ENCODE assay signal across 8 mouse cellular contexts in the genomic region with DNA sequence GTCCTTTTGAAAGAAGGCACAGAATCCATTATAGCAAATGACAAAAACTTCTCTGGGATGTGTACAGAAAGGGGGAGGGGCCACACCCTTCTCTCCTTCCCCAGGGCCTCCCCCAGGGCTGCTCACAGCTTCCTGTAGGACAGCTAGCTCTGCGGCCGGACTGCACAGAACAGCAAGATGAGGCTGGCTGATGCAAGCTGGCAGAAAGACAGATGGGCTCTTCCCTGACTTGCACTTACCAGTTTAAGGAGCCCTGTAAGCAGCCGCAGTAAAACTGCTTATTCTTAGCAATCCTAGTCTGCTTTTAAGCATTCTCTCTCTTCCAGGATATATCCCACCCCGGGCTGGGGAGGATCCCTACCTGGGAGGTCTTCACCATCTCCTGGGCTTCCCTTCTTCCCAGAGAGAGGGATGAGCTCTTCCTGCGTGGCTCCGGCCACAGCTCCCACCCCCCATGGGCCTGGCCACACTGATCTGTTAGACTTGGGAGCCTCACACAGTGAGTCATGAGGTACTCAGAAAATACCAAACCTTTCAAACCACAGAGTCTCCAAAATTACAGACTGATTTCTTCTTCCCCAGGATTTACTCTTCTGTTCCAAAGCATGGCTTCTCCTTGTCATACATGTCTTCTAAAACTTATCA.
A peak's percentile ranks its signal among the peaks of the same experiment; 100 is the strongest.
DNase-seq lines count a peak whose midpoint lies in the region; ATAC-seq and TF ChIP-seq lines count a peak whose summit lies in the region.

No protein-coding gene starts in this region.

- no peak overlapping the region for H3K4me2 ChIP-seq in forebrain, embryonic 12.5 days
- H3K4me2 ChIP-seq in midbrain, embryonic 15.5 days = no peak overlapping the region

- H3K4me1 ChIP-seq in forebrain, embryonic 10.5 days = peaks cover 20% of the 10 kb centered on the region
- peaks cover 22% of the 10 kb centered on the region for H3K4me1 ChIP-seq in forebrain, embryonic 12.5 days
- peaks cover 27% of the 10 kb centered on the region for H3K4me1 ChIP-seq in midbrain, embryonic 10.5 days
- peaks cover 16% of the 10 kb centered on the region for H3K4me1 ChIP-seq in midbrain, embryonic 15.5 days
- peaks cover 5% of the 10 kb centered on the region for H3K4me1 ChIP-seq in heart, adult 2 months (ENCODE audit: control insufficient read depth, insufficient read depth, low read length)

- ATAC-seq in forebrain, embryonic 12.5 days (ENCODE audit: low FRiP score) = no peak; the same call in 1 of the 2 replicates
- ATAC-seq in midbrain, embryonic 15.5 days (replicated peaks) = no peak
- peak; percentile 29; the same call in 1 of the 2 replicates for ATAC-seq in megakaryocyte progenitor cell, adult 5-6 weeks (replicated peaks; ENCODE audit: poor library complexity)
- ATAC-seq in monocyte, adult 5-6 weeks (replicated peaks; ENCODE audit: insufficient number of reproducible peaks, low FRiP score, low TSS enrichment, poor library complexity, severe bottlenecking) = no peak

- intact Hi-C loops in heart, adult 2 months (cut with DNase I) = no loop called here

- no peaks in the 10 kb centered on the region for H3K79me2 ChIP-seq in heart, adult 2 months (replicated peaks; ENCODE audit: control insufficient read depth, insufficient read depth, low read length)

- H3K27ac ChIP-seq in forebrain, embryonic 10.5 days = peak overlapping the region; percentile 60
- H3K27ac ChIP-seq in forebrain, embryonic 12.5 days = no peak overlapping the region
- H3K27ac ChIP-seq in midbrain, embryonic 10.5 days (replicated peaks) = peak overlapping the region; percentile 71
- no peak overlapping the region for H3K27ac ChIP-seq in midbrain, embryonic 15.5 days
- H3K27ac ChIP-seq in heart, adult 2 months = peak overlapping the region; percentile 43

- no peak for DNase-seq in forebrain, embryonic 10.5 days (ENCODE audit: extremely low spot score, low spot score)
- DNase-seq in midbrain, embryonic 10.5 days (ENCODE audit: low spot score) = no peak
- DNase-seq in heart, adult 2 months = peak; percentile 29 to 44
- DNase-seq in thymus, postnatal 0 days (ENCODE audit: low spot score) = no peak

- WGBS in forebrain, embryonic 10.5 days = 56% methylated on average over 6 of the region's 6 CpGs
- 45% methylated on average over 6 of the region's 6 CpGs for WGBS in forebrain, embryonic 12.5 days
- 55% methylated on average over 6 of the region's 6 CpGs for WGBS in midbrain, embryonic 10.5 days
- 39% methylated on average over 6 of the region's 6 CpGs for WGBS in midbrain, embryonic 15.5 days
- 39% methylated on average over 6 of the region's 6 CpGs for WGBS in heart, adult 2 months

- no peaks in the 10 kb centered on the region for H3K9me3 ChIP-seq in forebrain, embryonic 10.5 days
- no peaks in the 10 kb centered on the region for H3K9me3 ChIP-seq in forebrain, embryonic 12.5 days
- no peaks in the 10 kb centered on the region for H3K9me3 ChIP-seq in midbrain, embryonic 10.5 days (replicated peaks)
- H3K9me3 ChIP-seq in midbrain, embryonic 15.5 days = no peaks in the 10 kb centered on the region

- H3K36me3 ChIP-seq in forebrain, embryonic 10.5 days (replicated peaks) = peaks cover 27% of the 10 kb centered on the region
- H3K36me3 ChIP-seq in forebrain, embryonic 12.5 days (replicated peaks) = peaks cover 1% of the 10 kb centered on the region; the same call in 1 of the 2 replicates
- H3K36me3 ChIP-seq in midbrain, embryonic 10.5 days = peaks cover 33% of the 10 kb centered on the region
- no peaks in the 10 kb centered on the region for H3K36me3 ChIP-seq in midbrain, embryonic 15.5 days (replicated peaks)
- H3K36me3 ChIP-seq in heart, adult 2 months (ENCODE audit: control insufficient read depth, insufficient read depth, low read length) = no peaks in the 10 kb centered on the region

- no peak overlapping the region for H3K4me3 ChIP-seq in forebrain, embryonic 10.5 days
- H3K4me3 ChIP-seq in forebrain, embryonic 12.5 days (replicated peaks) = no peak overlapping the region
- H3K4me3 ChIP-seq in midbrain, embryonic 10.5 days = no peak overlapping the region
- H3K4me3 ChIP-seq in midbrain, embryonic 15.5 days = no peak overlapping the region
- H3K4me3 ChIP-seq in heart, adult 2 months = no peak overlapping the region

- TF ChIP-seq POLR2A in heart, adult 2 months (IDR thresholded peaks at IDR 0.05; ENCODE audit: insufficient read depth, low read depth, low read length) = no peak

- no peaks in the 10 kb centered on the region for H3K27me3 ChIP-seq in forebrain, embryonic 10.5 days (ENCODE audit: poor library complexity, severe bottlenecking)
- H3K27me3 ChIP-seq in forebrain, embryonic 12.5 days = no peaks in the 10 kb centered on the region
- H3K27me3 ChIP-seq in midbrain, embryonic 10.5 days (ENCODE audit: low read depth, poor library complexity, severe bottlenecking) = no peaks in the 10 kb centered on the region
- H3K27me3 ChIP-seq in midbrain, embryonic 15.5 days (replicated peaks) = no peaks in the 10 kb centered on the region
- no peaks in the 10 kb centered on the region for H3K27me3 ChIP-seq in heart, adult 2 months (ENCODE audit: control insufficient read depth, insufficient read depth, low read length)

- no peak for TF ChIP-seq CTCF in heart, adult 2 months (IDR thresholded peaks at IDR 0.05)

- no peak overlapping the region for H3K9ac ChIP-seq in forebrain, embryonic 12.5 days
- no peak overlapping the region for H3K9ac ChIP-seq in midbrain, embryonic 15.5 days
- no peak overlapping the region for H3K9ac ChIP-seq in heart, adult 2 months (ENCODE audit: low read depth, low read length)

- no peak for TF ChIP-seq EP300 in heart, adult 2 months (IDR thresholded peaks at IDR 0.05; ENCODE audit: insufficient read depth, low read depth, low read length)

Comparison
In these comparisons a context has a peak if more than half of its experiments do, and no peak if none do; other contexts are left out.
1. H3K27ac ChIP-seq: peak in forebrain, embryonic 10.5 days (single experiment), midbrain, embryonic 10.5 days (single experiment) and heart, adult 2 months (single experiment); none in forebrain, embryonic 12.5 days (single experiment) and midbrain, embryonic 15.5 days (single experiment).
2. DNase-seq: peak in heart, adult 2 months (2 of 2); none in forebrain, embryonic 10.5 days (single experiment), midbrain, embryonic 10.5 days (single experiment) and thymus, postnatal 0 days (single experiment).